Mouse (Mus musculus) MEL (cell line): Measurements from ENCODE around the gene Mmachc.

Experiments
- CTCF ChIP-seq, 3 experiments: IDR thresholded peaks in 2 of 3; conservative IDR thresholded peaks in 1 of 3; 2 replicates each; pipeline ENCODE4 v1.5.1; 2011 to 2012; ENCODE audit warnings: low read length in 3 of 3, low read depth in 2 of 3, mild to moderate bottlenecking in 2 of 3, improper control_type of control experiment in 1 of 3, inconsistent platforms in 1 of 3, mixed read lengths in 1 of 3, moderate library complexity in 1 of 3; ENCODE audit not compliant: control insufficient read depth in 1 of 3, insufficient read depth in 1 of 3, poor library complexity in 1 of 3, severe bottlenecking in 1 of 3
- MAX ChIP-seq: IDR thresholded peaks from 2 replicates; pipeline ENCODE4 v1.6.1; 2011; ENCODE audit warnings: low read length, improper control_type of control experiment
- POLR2A ChIP-seq, 2 experiments: IDR thresholded peaks; 2 replicates each; pipeline ENCODE4 v1.6.1; 2011 to 2012; ENCODE audit warnings: low read length in 2 of 2, mild to moderate bottlenecking in 2 of 2, control low read depth in 1 of 2, improper control_type of control experiment in 1 of 2, low read depth in 1 of 2, moderate library complexity in 1 of 2; ENCODE audit not compliant: control insufficient read depth in 1 of 2, insufficient read depth in 1 of 2, poor library complexity in 1 of 2
- RAD21 ChIP-seq: IDR thresholded peaks from 2 replicates; pipeline ENCODE4 v1.6.1; 2011; ENCODE audit warnings: mild to moderate bottlenecking, low read depth, low read length, improper control_type of control experiment
- SMC3 ChIP-seq: IDR thresholded peaks from 2 replicates; pipeline ENCODE4 v1.6.1; 2011; ENCODE audit warnings: low read depth, low read length, improper control_type of control experiment
- TAL1 ChIP-seq: IDR thresholded peaks from 2 replicates; pipeline ENCODE4 v1.6.1; 2012; ENCODE audit warnings: mild to moderate bottlenecking, inconsistent platforms, low read length, moderate library complexity, mixed read lengths
- ZC3H11A ChIP-seq: IDR thresholded peaks from 2 replicates; pipeline ENCODE4 v1.6.1; 2012; ENCODE audit warnings: low read depth, mild to moderate bottlenecking, inconsistent platforms, low read length, improper control_type of control experiment
- ZMIZ1 ChIP-seq: IDR thresholded peaks from 2 replicates; pipeline ENCODE4 v1.6.1; 2012; ENCODE audit warnings: low read depth, mild to moderate bottlenecking, inconsistent platforms, low read length, improper control_type of control experiment, moderate library complexity

GRCm38 (mm10) chr4:116655100-116655499, 53.1 kb downstream of the Mmachc start:
- TF ChIP-seq TAL1 (no peak), MAX (no peak), RAD21 (no peak), POLR2A (IDR thresholded peaks at IDR 0.05; ENCODE audit: control insufficient read depth in 1 of 2, insufficient read depth in 1 of 2, low read depth in 1 of 2, low read length in 2 of 2, poor library complexity in 1 of 2) (no peak), CTCF (IDR thresholded peaks at IDR 0.05 in 2 of 3, conservative IDR thresholded peaks at IDR 0.05 in 1 of 3; ENCODE audit: control insufficient read depth in 1 of 3, insufficient read depth in 1 of 3, low read depth in 2 of 3, low read length in 3 of 3, poor library complexity in 1 of 3, severe bottlenecking in 1 of 3) (no peak), ZMIZ1 (no peak), SMC3 (no peak), ZC3H11A (no peak)
